Mouse (Mus musculus): Measurements from ENCODE around the gene Rnf186. TPM values are rescaled to one million over a fixed set of nuclear protein-coding genes. Genes with fewer than 3 reads are reported as not detected.

Rnf186 gene
- total RNA-seq (2021) = not detected
- long read RNA-seq, experiment 1 = 0 reads
- long read RNA-seq, experiment 2 = 0 reads

DNA sequence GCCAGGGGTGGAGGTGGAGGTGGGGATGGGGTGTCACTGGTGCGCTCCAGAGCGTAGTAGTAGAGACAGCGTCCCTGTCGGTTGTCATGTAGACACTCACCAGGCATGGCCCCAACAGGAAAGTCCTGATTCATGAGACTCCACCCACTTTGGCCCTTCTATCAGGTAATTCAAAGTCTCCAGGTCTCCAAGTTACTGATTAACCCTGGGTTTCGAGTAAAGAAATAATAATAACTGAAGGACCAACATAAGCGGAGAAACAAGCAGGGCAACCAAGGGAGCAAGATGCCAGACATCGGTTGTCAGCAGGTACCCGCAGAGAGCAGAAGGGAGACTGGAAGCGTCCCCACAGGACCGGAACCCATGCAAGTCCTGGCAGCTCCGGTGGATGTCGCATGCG lies at the start of gene Rnf186:
Gene Rnf186, plus strand, starts transcription at position 247 of the 400 bp plus-strand sequence.
- no peak for DNase-seq

DNA sequence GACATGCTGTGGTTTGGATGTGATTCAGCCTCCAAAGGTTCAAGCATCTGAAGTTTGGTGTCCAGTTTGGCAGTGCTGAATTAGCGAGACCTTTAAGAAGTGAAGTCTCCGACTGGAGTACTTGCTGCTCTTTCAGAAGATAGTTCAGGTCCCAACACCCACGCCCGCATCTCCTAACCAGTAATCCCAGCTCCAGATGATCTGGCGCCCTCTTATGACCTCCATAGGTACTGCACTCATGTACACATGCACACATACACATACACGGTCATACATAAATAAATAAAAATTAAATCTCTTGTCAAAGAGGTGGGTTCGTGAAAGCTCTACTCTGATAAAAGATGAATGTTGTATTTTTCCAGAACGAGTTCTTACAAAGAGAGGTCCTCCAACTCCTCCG lies 49.6 kb upstream of the Rnf186 start:
- no peak for DNase-seq

- DNase-seq = no peak
These were observed 45.4 kb upstream of the Rnf186 start for GRCm38 (mm10) chr4:138921254-138922130.

DNA sequence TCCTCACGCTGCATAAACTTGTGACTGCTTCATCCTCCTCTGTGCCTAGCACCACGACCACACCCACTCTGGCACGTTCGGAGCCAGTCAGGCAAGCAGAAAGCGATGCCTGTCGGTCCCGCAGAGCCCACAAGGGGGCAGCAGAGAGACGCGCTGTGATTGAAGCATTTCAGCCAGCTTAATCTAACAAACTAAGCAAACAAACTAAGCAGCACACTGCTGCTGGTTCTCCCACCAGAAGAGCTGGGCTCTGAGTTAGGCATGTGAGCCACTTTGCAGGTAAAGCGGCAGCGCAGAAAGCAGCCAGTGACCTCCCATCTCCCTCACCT lies 44.8 kb upstream of the Rnf186 start:
- peak; percentile 99 for DNase-seq

DNA sequence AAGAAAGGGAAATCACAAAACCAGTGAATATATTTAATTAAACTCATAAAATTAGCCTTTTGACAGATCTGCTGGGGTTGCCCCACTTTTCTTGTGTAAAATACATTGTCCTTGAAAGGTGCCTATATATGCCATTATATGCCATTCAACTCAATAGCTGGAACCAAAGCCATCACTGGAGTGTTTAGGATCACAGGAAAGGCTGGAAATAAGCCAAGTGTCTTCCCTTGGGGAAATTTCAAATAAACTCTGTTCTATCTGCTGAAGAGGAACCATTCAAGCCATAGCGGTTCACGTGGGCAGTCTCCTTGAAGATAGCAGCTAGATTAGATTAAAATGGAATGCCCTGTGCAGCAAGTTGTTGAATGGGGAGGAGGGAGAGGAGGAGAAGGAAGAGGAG lies 41.4 kb upstream of the Rnf186 start:
- DNase-seq = no peak

DNA sequence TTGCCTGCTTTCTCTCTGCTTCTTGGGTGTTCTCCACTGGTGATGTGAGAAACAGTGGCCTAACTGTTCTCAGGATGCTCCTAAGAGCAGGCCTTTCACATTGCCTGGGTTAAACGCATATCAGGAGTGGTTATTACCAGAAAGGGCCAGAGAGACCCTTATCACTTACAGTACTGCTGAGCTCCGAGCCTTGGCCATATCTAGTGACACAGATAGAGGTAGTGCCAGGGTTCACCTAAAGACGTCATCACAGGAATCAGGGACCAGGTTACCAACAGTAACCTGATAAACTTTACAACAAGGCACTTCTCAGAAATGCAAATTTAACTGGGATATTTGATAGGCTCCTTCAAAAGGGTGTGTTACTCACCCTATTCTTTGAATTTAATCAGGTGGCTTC lies 33.0 kb upstream of the Rnf186 start:
- no peak for DNase-seq

GRCm38 (mm10) chr4:138934456-138935145 lies 32.3 kb upstream of the Rnf186 start:
- DNase-seq = no peak

GRCm38 (mm10) chr4:138938495-138939269 lies 28.2 kb upstream of the Rnf186 start:
- DNase-seq = no peak

GRCm38 (mm10) chr4:138939481-138939880 lies 27.4 kb upstream of the Rnf186 start:
- DNase-seq = no peak

GRCm38 (mm10) chr4:138941401-138941800 lies 25.5 kb upstream of the Rnf186 start:
- no peak for DNase-seq

GRCm38 (mm10) chr4:138941966-138942365 lies 24.9 kb upstream of the Rnf186 start:
- DNase-seq = no peak

DNA sequence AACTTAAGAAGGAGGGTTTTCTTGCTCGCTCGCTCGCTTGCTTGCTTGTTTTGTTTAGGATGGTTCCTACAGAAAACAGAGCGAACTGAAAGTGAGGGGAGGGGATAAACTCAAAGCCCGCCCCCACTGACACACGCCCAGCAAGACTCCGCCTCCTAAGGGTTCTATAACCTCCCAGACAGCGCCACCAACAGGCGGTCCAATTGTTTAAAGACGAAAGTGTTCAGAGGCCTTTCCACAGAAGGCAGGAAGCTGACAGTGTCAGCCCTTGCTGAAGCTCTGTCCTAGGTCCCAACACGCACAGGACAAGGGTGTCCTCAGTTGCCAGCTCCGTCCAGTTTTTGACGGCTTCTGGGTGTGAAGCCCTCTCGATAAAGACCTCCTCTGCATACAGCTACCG lies 23.2 kb upstream of the Rnf186 start:
- peak; percentile 76 for DNase-seq

DNA sequence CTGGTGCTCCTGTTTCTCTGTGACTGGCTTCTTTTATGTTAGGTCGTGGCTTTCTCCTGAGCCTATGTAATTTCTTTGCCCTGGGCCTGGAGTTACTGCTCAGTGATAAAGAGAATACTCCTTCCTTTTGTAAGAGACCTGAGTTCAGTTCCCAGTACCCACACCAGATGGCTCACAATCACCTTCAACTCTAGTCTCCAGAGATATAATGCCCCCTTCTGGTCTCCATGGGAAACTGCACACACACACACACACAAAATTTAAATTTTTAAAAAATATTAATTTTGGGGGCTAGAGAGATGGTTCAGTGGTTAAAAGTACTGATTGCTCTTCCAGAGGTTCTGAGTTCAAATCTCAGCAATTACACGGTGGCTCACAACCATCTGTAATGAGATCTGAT lies 18.7 kb upstream of the Rnf186 start:
- no peak for DNase-seq

DNA sequence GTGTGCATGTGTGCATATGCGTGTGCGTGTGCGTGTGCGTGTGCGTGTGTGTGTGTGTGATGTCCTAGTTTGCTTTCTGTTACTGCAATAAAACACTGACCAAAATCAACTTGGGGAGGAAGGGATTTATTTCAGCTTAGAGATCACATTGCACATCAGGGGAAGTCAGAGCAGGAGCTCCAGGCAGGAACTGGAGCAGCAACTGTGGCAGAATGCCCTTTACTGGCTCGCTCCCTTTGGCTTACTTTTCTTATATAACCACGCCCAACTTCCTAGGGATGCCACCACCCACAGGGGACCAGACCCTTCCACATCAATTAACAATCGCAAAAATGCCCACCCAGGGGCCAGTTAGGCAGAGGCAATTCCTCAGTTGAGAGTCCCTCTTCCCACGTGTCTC lies 8.3 kb upstream of the Rnf186 start:
- DNase-seq = no peak

DNA sequence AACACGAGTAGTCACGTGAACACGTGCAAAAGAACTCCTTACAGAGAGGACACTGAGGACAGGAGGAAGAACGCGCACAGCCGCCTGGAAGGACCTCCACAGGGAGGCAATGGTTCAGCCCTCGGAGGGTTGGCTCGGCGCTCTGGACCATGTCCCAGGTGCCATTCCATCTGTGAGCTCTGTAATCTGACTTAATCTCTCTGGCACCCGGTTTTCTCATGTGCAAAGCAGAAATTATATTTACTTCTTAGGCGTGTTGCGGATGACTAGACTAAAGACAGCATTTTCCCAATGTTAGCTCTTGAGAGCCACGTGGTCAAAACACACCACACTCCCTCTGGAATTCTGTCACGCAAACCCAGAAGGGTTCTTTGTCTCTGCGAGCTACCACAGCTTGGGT lies 7.8 kb upstream of the Rnf186 start:
- peak; percentile 33 for DNase-seq

GRCm38 (mm10) chr4:138959926-138960325 lies 7.0 kb upstream of the Rnf186 start:
- DNase-seq = no peak

- no peak for DNase-seq
These were observed 4.2 kb upstream of the Rnf186 start for GRCm38 (mm10) chr4:138962719-138963118.

DNA sequence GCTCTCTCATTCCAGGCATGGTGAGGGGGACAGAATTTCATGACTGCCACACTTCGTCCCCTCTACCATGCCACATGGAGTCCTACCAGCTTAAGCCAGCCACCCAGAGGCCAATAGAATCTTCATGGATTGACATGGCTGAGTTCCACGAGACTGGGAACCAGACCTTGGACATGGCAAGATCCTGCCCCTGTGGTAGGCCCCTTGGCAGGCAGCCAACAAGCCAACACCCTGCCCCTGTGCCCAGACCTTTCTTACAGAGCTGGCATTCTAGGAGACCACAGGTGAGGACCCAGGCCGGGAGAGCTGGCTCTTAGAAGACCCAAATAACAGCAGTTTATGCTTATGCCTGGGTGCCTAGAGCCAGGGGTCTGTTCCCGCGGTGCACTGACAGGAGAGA lies 1.0 kb upstream of the Rnf186 start:
- no peak for DNase-seq

DNA sequence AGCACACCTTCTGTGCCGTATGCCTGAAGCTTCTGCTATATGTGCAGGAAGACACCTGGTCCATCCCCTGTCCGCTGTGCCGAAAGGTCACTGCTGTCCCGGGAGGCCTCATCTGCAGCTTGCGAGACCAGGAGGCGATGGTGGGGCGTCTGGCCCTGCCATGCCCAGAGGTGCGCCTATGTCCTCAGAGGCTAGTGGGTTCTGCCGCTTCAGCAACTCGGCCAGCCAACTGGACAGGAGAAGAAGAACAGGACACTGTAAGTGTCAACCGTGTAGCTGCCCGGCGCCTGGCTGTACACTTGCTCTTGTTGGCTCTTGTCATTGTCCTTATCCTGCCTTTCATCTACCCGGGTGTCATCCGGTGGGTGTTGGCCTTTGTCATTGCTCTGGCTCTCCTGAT lies 573 bp downstream of the Rnf186 start:
- no peak for DNase-seq

DNA sequence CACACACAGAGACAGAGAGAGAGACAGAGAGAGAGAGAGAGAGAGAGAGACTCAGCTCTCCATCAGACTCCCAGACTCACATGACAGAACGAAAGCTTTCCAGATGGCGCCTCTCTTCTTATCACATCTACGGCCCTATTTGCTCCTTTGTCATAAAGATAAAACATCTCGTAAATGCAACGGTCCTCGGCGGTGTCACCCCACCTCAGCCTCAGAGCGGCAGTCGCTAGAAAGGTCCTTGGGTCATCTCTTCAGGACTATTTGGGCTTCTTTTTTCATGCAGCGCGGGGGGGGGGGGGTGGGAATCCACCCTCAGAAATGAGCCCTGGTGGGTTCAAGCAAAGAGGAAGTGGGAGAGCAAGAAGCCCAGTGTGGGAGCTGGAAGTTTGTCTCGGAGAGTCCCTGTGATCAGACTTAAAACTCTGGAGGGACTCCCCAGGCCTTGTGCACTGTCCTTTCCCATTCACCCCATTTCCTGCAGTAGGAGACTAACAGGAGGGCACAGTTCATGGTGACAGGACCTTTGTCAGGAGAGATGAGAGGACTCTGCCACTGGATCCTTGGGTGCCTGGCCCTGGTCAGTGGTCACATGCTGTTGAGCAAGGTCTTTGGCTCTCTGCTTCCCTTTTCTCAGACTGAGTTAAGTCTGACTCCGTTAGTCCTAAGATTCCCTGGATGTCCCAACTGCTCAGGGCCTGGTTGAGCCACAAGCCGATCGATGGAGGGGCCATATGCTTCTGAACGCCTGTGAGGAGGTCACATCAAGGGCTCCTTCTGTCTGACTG lies 2.1 kb downstream of the Rnf186 start:
- DNase-seq = no peak

GRCm38 (mm10) chr4:138969736-138970135 lies 2.8 kb downstream of the Rnf186 start:
- no peak for DNase-seq

DNA sequence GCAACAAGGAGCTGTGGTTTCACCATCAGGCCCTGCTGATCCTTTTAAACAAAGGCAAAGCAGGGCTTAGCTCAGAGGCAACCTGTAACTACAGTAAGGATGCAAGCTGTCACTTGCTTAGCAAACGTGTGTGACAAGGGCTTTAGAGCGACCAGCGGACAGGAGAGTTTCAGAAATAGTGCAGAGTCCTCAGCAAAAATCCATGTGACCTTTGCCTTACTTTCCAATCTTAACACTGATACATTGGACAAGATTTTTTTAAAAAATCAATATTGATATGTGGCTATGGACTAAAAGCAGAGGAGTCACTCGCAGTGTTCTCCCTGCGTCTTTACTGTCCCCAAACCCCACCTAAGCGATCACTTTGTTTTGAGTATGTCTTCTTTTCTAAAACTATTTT lies 4.5 kb downstream of the Rnf186 start:
- DNase-seq = no peak
